Mouse (Mus musculus): ENCODE results near the gene Nacc1. TPM values are rescaled to one million over a fixed set of nuclear protein-coding genes. Genes with fewer than 3 reads are reported as not detected.

Nacc1 gene
- total and polyA plus RNA-seq, 2 experiments, result 5.3 to 32.6 TPM

- no peak overlapping the region for H3K4me3 ChIP-seq (ENCODE audit: insufficient read depth, low read depth, low read length)
- H3K79me2 ChIP-seq (ENCODE audit: control insufficient read depth, insufficient read depth, low read length), result peaks cover 40% of the 10 kb centered on the region
- 75% methylated on average over 5 of the region's 5 CpGs for WGBS
- TF ChIP-seq CTCF (IDR thresholded peaks at IDR 0.05; ENCODE audit: low read depth, low read length), result no peak
- no peak for TF ChIP-seq POLR2A (IDR thresholded peaks at IDR 0.05; ENCODE audit: extremely low read depth, insufficient read depth, low read length)
- H3K36me3 ChIP-seq (ENCODE audit: control insufficient read depth, insufficient read depth, low read length), result no peaks in the 10 kb centered on the region
- no peak overlapping the region for H3K27ac ChIP-seq (replicated peaks; ENCODE audit: insufficient read depth, low read depth, low read length)
- no peaks in the 10 kb centered on the region for H3K27me3 ChIP-seq (ENCODE audit: control insufficient read depth, insufficient read depth, low read length)
- H3K4me1 ChIP-seq (ENCODE audit: control insufficient read depth, insufficient read depth, low read length), result peaks cover 18% of the 10 kb centered on the region
- no peak for DNase-seq (ENCODE audit: extremely low read depth, low read depth, low spot score)
- no peak overlapping the region; the same call in 1 of the 2 replicates for H3K9ac ChIP-seq (ENCODE audit: low read depth, low read length)
These were observed 44.9 kb upstream of the Nacc1 start for GRCm38 (mm10) chr8:84732545-84732944.

- 65% methylated on average over 11 of the region's 11 CpGs for WGBS
- H3K4me1 ChIP-seq (ENCODE audit: control insufficient read depth, insufficient read depth, low read length), result peaks cover 18% of the 10 kb centered on the region
- TF ChIP-seq POLR2A (IDR thresholded peaks at IDR 0.05; ENCODE audit: extremely low read depth, insufficient read depth, low read length), result no peak
- TF ChIP-seq CTCF (IDR thresholded peaks at IDR 0.05; ENCODE audit: low read depth, low read length), result no peak
- H3K27ac ChIP-seq (replicated peaks; ENCODE audit: insufficient read depth, low read depth, low read length), result no peak overlapping the region
- no peaks in the 10 kb centered on the region for H3K36me3 ChIP-seq (ENCODE audit: control insufficient read depth, insufficient read depth, low read length)
- DNase-seq (ENCODE audit: extremely low read depth, low read depth, low spot score), result no peak
- H3K9ac ChIP-seq (ENCODE audit: low read depth, low read length), result no peak overlapping the region
- peaks cover 32% of the 10 kb centered on the region for H3K79me2 ChIP-seq (ENCODE audit: control insufficient read depth, insufficient read depth, low read length)
- no peak overlapping the region for H3K4me3 ChIP-seq (ENCODE audit: insufficient read depth, low read depth, low read length)
- no peaks in the 10 kb centered on the region for H3K27me3 ChIP-seq (ENCODE audit: control insufficient read depth, insufficient read depth, low read length)
These were observed 43.9 kb upstream of the Nacc1 start for GRCm38 (mm10) chr8:84731371-84732177.

GRCm38 (mm10) chr8:84730541-84731370, 43.1 kb upstream of the Nacc1 start:
- WGBS, result 48% methylated on average over 9 of the region's 9 CpGs
- peaks cover 24% of the 10 kb centered on the region for H3K79me2 ChIP-seq (ENCODE audit: control insufficient read depth, insufficient read depth, low read length)
- no peaks in the 10 kb centered on the region for H3K27me3 ChIP-seq (ENCODE audit: control insufficient read depth, insufficient read depth, low read length)
- no peak for TF ChIP-seq POLR2A (IDR thresholded peaks at IDR 0.05; ENCODE audit: extremely low read depth, insufficient read depth, low read length)
- TF ChIP-seq CTCF (IDR thresholded peaks at IDR 0.05; ENCODE audit: low read depth, low read length), result no peak
- H3K9ac ChIP-seq (ENCODE audit: low read depth, low read length), result no peak overlapping the region; the same call in 1 of the 2 replicates
- DNase-seq (ENCODE audit: extremely low read depth, low read depth, low spot score), result no peak
- H3K36me3 ChIP-seq (ENCODE audit: control insufficient read depth, insufficient read depth, low read length), result no peaks in the 10 kb centered on the region
- H3K4me1 ChIP-seq (ENCODE audit: control insufficient read depth, insufficient read depth, low read length), result peaks cover 23% of the 10 kb centered on the region
- H3K4me3 ChIP-seq (ENCODE audit: insufficient read depth, low read depth, low read length), result no peak overlapping the region
- H3K27ac ChIP-seq (replicated peaks; ENCODE audit: insufficient read depth, low read depth, low read length), result 0 out of 2 replicates have a peak overlapping the region, but pooled peaks have one; percentile 9

GRCm38 (mm10) chr8:84729921-84730362, 42.3 kb upstream of the Nacc1 start:
- peaks cover 31% of the 10 kb centered on the region for H3K4me1 ChIP-seq (ENCODE audit: control insufficient read depth, insufficient read depth, low read length)
- WGBS, result 80% methylated on average over 16 of the region's 16 CpGs
- H3K4me3 ChIP-seq (ENCODE audit: insufficient read depth, low read depth, low read length), result no peak overlapping the region
- H3K9ac ChIP-seq (ENCODE audit: low read depth, low read length), result no peak overlapping the region
- H3K27ac ChIP-seq (replicated peaks; ENCODE audit: insufficient read depth, low read depth, low read length), result peak overlapping the region; percentile 30; the same call in 1 of the 2 replicates
- DNase-seq (ENCODE audit: extremely low read depth, low read depth, low spot score), result no peak
- no peaks in the 10 kb centered on the region for H3K27me3 ChIP-seq (ENCODE audit: control insufficient read depth, insufficient read depth, low read length)
- H3K79me2 ChIP-seq (ENCODE audit: control insufficient read depth, insufficient read depth, low read length), result peaks cover 18% of the 10 kb centered on the region
- H3K36me3 ChIP-seq (ENCODE audit: control insufficient read depth, insufficient read depth, low read length), result no peaks in the 10 kb centered on the region
- no peak for TF ChIP-seq CTCF (IDR thresholded peaks at IDR 0.05; ENCODE audit: low read depth, low read length)
- TF ChIP-seq POLR2A (IDR thresholded peaks at IDR 0.05; ENCODE audit: extremely low read depth, insufficient read depth, low read length), result no peak

- no peak for DNase-seq (ENCODE audit: extremely low read depth, low read depth, low spot score)
- WGBS, result 98% methylated on average over 3 of the region's 3 CpGs
- no peak overlapping the region for H3K4me3 ChIP-seq (ENCODE audit: insufficient read depth, low read depth, low read length)
- H3K27ac ChIP-seq (replicated peaks; ENCODE audit: insufficient read depth, low read depth, low read length), result no peak overlapping the region
- peaks cover 46% of the 10 kb centered on the region for H3K4me1 ChIP-seq (ENCODE audit: control insufficient read depth, insufficient read depth, low read length)
- no peaks in the 10 kb centered on the region for H3K27me3 ChIP-seq (ENCODE audit: control insufficient read depth, insufficient read depth, low read length)
- peaks cover 8% of the 10 kb centered on the region for H3K79me2 ChIP-seq (ENCODE audit: control insufficient read depth, insufficient read depth, low read length)
- H3K9ac ChIP-seq (ENCODE audit: low read depth, low read length), result no peak overlapping the region
- H3K36me3 ChIP-seq (ENCODE audit: control insufficient read depth, insufficient read depth, low read length), result no peaks in the 10 kb centered on the region
- no peak for TF ChIP-seq CTCF (IDR thresholded peaks at IDR 0.05; ENCODE audit: low read depth, low read length)
- no peak for TF ChIP-seq POLR2A (IDR thresholded peaks at IDR 0.05; ENCODE audit: extremely low read depth, insufficient read depth, low read length)
These were observed 40.8 kb upstream of the Nacc1 start for GRCm38 (mm10) chr8:84728474-84728873.

Measured in liver, adult 2 months (tissue).